Mouse (Mus musculus) embryonic facial prominence, embryonic 15.5 days (tissue): ENCODE results near the gene Socs3. TPM values are rescaled to one million over a fixed set of nuclear protein-coding genes. Genes with fewer than 3 reads are reported as not detected.

Experiments used
- ATAC-seq: fragments of 200-750 bp; cut with Nextera tagmentation; 2 replicates; pipeline ENCODE4 v1.8.0; 2017; ENCODE audit warnings: low read depth, moderate TSS enrichment; ENCODE audit not compliant: insufficient number of reproducible peaks, low FRiP score, low TSS enrichment
- H3K27ac ChIP-seq: fragments of 300-500 bp; sonication (generic); replicated peaks from 2 replicates; pipeline ENCODE4 v1.5.1; 2015; ENCODE audit warnings: mild to moderate bottlenecking, inconsistent platforms
- H3K27me3 ChIP-seq: fragments of 300-500 bp; sonication (generic); 2 replicates; pipeline ENCODE4 v1.6.1; 2015; ENCODE audit warnings: inconsistent platforms
- H3K36me3 ChIP-seq: fragments of 300-500 bp; sonication (generic); 2 replicates; pipeline ENCODE4 v1.6.1; 2015; ENCODE audit warnings: mild to moderate bottlenecking, inconsistent platforms
- H3K4me1 ChIP-seq: fragments of 300-500 bp; sonication (generic); 2 replicates; pipeline ENCODE4 v1.6.1; 2015; ENCODE audit warnings: inconsistent platforms
- H3K4me2 ChIP-seq: fragments of 300-500 bp; sonication (generic); replicated peaks from 2 replicates; pipeline ENCODE4 v1.6.1; 2015; ENCODE audit warnings: mild to moderate bottlenecking, inconsistent platforms
- H3K4me3 ChIP-seq: fragments of 300-500 bp; sonication (generic); replicated peaks from 2 replicates; pipeline ENCODE4 v1.5.1; 2015; ENCODE audit warnings: mild to moderate bottlenecking, inconsistent platforms
- H3K9ac ChIP-seq: fragments of 300-500 bp; sonication (generic); 2 replicates; pipeline ENCODE4 v1.6.1; 2015; ENCODE audit warnings: inconsistent platforms
- H3K9me3 ChIP-seq: fragments of 300-500 bp; sonication (generic); replicated peaks from 2 replicates; pipeline ENCODE4 v1.6.1; 2016; ENCODE audit warnings: inconsistent platforms
- WGBS: fragments of 180-500 bp; shearing (Covaris S2); methylation state at CpG from one replicate; pipeline ENCODE4 v1.1.7; 2015; 5-methylcytosine and 5-hydroxymethylcytosine counted together
- polyA plus RNA-seq: library from polyadenylated mRNA; unstranded; fragments of >200 nt; fragmentation: Nextera tagmentation; extraction: Ambion mirVana; gene quantifications from 2 replicates; pipeline ENCODE4 v1.2.1, GENCODE M21; 2015

Gene Socs3
- polyA plus RNA-seq, 1 experiment from 2014 or later = 21.2 TPM

DNA sequence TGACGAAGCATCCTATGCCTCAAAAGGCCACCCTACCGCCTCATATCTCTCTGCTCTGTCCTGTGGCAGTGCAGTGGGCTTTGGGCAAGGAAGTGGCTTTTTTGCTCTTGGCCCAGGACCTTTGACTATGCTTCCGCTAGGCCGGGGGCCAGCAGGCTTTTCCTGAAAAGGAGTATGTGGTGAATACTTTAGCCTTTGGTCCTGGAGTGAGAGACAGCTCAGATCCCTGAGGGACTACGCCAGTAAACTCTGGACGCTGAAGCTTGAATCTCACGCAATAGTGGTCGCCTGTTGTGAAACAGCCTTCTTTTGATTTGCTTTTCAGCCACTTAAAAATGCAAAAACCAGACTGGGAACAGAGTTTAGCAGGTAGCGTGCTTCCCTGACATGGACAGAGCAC, 34.2 kb downstream of the Socs3 start:
- Histone ChIP-seq H3K4me1 (peaks cover 83% of the 10 kb centered on the region), H3K4me3 (no peak overlapping the region), H3K4me2 (0 out of 2 replicates have a peak overlapping the region, but pooled peaks have one; percentile 10), H3K9me3 (no peaks in the 10 kb centered on the region), H3K27me3 (no peaks in the 10 kb centered on the region), H3K9ac (no peak overlapping the region), H3K27ac (peak overlapping the region; percentile 67), H3K36me3 (no peaks in the 10 kb centered on the region)
- WGBS = 47% methylated on average over 9 of the region's 9 CpGs
- no peak for ATAC-seq

DNA sequence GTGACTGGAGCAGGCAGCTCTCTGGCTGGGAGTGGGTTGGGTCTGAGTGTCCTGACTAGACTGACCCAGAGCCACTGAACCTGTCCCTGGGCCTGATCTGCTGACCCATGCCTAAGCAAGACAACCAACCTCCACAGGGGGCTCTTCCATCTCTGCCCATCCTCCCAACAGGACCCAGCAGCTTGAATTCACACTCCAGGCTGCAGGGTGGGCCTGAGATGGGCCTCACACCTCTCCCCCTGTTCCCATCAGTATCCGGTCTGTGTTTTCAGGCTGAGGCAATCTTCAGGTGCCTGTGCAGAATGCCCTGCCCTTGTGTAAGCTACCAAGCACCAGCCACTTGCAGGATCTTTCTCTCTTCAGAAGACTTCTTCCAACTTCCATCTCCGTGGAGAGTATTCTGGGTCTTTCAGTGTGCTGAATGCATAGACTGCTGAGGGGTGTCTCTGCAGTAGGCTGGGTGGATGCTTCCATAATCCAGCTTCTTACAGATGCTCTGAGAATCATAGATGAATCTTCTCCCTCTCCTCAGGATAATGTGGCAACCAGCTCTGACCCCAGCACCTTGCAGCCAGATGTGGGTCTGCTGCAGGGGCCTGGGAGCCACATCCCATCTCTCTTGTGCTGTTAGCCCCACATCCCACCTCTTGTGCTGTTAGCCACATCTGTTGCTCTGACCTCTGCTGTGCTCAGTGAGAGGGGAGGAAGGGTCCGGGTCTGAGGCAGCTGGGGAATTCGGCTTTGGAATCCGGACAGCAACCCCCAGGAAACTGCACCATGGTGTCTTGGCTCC, 35.1 kb downstream of the Socs3 start:
- no peaks in the 10 kb centered on the region for H3K27me3 ChIP-seq
- ATAC-seq = no peak
- H3K36me3 ChIP-seq = no peaks in the 10 kb centered on the region
- WGBS = 34% methylated on average over 5 of the region's 5 CpGs
- 0 out of 2 replicates have a peak overlapping the region, but pooled peaks have one; percentile 10 for H3K4me2 ChIP-seq
- no peaks in the 10 kb centered on the region for H3K9me3 ChIP-seq
- no peak overlapping the region for H3K9ac ChIP-seq
- H3K27ac ChIP-seq = peak overlapping the region; percentile 67
- no peak overlapping the region for H3K4me3 ChIP-seq
- peaks cover 76% of the 10 kb centered on the region for H3K4me1 ChIP-seq

DNA sequence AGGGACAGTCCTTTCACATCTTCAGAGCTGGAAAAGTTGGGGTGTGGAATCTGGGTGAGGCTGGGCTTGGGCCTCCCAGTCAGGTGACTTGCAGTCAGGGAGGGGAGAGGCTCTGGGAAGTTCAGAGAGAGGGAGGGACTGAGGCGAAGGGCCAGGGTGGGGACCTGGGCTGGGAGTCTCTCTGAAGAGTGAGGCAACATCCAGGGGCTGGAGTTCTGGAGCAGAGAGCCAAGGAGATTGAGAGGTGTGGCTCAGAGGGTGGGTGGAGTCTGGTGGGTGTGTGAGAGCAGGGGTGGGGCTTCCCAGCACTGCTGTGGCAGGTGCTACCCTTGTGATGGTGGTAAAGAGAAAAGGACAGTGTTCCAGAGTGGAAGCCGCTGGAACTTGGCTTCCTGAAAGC, 35.7 kb downstream of the Socs3 start:
- Histone ChIP-seq H3K4me2 (no peak overlapping the region), H3K27me3 (no peaks in the 10 kb centered on the region), H3K36me3 (no peaks in the 10 kb centered on the region), H3K4me1 (peaks cover 71% of the 10 kb centered on the region), H3K9me3 (no peaks in the 10 kb centered on the region), H3K9ac (no peak overlapping the region), H3K27ac (peak overlapping the region; percentile 67), H3K4me3 (no peak overlapping the region)
- peak; percentile 63 for ATAC-seq
- 36% methylated on average over 2 of the region's 2 CpGs for WGBS

DNA sequence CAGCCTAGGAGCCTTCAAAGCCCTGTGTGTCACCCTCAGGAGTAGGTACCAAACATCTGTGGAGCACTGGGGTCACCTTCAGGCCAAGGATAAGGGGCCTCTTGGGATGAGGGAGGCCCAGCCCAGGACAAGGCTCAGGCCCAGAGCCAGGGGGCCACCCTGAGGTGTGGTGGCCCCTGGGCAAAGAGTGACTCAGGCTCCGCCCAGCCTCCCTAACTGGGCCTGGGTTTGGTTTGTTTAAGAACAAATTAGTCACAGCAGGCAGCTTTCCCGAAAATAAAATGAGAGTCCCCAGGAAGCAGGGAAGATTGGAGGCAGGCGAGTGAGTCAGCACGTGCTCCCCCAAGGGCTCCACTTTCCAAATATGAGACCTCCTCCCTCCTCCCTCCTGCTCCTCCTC, 37.7 kb downstream of the Socs3 start:
- ATAC-seq = peak; percentile 66
- Histone ChIP-seq H3K27ac (peak overlapping the region; percentile 87), H3K4me1 (peaks cover 64% of the 10 kb centered on the region), H3K9me3 (no peaks in the 10 kb centered on the region), H3K4me2 (no peak overlapping the region), H3K4me3 (no peak overlapping the region), H3K9ac (no peak overlapping the region), H3K27me3 (no peaks in the 10 kb centered on the region), H3K36me3 (no peaks in the 10 kb centered on the region)
- 27% methylated on average over 4 of the region's 4 CpGs for WGBS

DNA sequence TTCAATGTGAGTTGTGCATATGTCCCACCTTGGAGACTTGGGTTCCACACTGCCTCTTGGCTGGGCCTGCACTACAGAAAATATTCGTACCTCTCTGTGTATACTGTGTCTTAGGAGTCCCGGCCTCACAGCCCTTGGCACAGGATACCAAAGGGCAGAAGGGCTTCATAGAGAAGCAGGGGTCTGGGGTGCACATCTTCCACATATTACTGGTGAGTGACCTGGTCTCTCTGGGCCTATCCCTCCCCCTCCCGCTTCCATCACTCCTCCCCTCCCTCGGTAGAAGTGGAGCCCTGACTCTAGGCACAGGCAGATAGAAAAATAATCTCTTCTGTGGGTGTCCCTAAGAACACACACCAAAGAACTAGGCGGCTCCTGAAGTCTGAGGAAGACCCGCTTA, 38.3 kb downstream of the Socs3 start:
- no peaks in the 10 kb centered on the region for H3K36me3 ChIP-seq
- WGBS = 59% methylated on average over 6 of the region's 6 CpGs

DNA sequence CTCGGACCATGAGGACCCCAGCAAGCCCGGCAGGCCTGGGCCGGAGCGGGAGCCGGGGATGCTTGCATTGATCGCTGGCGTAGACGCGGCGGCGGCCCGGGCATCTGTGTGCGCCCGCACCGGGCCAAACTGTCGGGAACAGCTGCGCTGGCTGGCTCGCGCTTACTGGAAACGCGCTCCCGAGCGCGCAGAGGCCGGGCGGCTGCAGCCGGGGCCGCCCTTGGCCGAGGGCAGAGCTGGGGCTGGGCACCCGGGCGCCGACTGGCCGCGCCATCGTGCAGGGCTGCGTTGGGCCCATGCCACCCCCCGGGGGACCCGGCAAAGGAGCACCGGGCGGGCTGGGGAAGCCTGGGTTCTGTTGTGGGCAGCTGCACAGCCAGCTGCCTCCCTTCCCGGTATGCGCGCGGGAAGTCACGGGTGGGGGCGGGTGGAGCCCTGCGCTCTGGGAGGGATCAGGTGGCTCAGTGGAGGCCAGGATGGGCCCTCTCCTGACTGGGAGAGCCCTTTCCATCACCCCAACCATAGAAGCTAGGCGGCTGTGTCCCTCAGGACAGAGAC, 39.0 kb downstream of the Socs3 start:
- H3K9ac ChIP-seq = peak overlapping the region; percentile 42; the same call in 1 of the 2 replicates
- peaks cover 53% of the 10 kb centered on the region for H3K4me1 ChIP-seq
- no peaks in the 10 kb centered on the region for H3K9me3 ChIP-seq
- H3K27ac ChIP-seq = peak overlapping the region; percentile 58; the same call in 1 of the 2 replicates
- H3K36me3 ChIP-seq = no peaks in the 10 kb centered on the region
- WGBS = 2% methylated on average over 47 of the region's 48 CpGs
- ATAC-seq = peak; percentile 26; the same call in 1 of the 2 replicates
- no peaks in the 10 kb centered on the region for H3K27me3 ChIP-seq
- H3K4me2 ChIP-seq = peak overlapping the region; percentile 92
- peak overlapping the region; percentile 43 for H3K4me3 ChIP-seq

More for the DNA sequence above, 38.3 kb downstream of the Socs3 start:
- ATAC-seq = no peak
- H3K9me3 ChIP-seq = no peaks in the 10 kb centered on the region
- H3K4me1 ChIP-seq = peaks cover 60% of the 10 kb centered on the region
- no peak overlapping the region for H3K4me2 ChIP-seq
- no peak overlapping the region for H3K9ac ChIP-seq
- H3K4me3 ChIP-seq = no peak overlapping the region
- peak overlapping the region; percentile 87 for H3K27ac ChIP-seq
- no peaks in the 10 kb centered on the region for H3K27me3 ChIP-seq

DNA sequence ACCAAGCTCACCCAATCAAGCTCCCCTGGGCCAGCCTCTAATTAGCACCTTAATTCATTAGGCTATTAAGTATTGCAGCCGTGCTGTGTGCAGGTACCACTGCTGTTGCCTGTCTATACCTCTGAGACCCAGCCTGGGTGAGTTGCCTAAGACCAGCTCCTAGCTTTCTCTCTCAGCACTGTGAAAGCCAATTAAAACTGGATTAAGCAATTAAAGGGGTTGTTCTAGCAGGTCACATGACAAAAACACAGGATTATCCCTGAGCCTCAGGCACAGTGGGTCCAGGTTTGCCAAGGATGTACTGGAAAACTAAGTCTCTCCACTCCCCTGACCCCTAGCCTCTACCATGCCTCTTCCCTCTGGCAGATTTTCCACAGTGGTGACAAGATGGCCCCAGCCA, 44.3 kb downstream of the Socs3 start:
- no peaks in the 10 kb centered on the region for H3K27me3 ChIP-seq
- ATAC-seq = no peak
- H3K9ac ChIP-seq = no peak overlapping the region
- no peaks in the 10 kb centered on the region for H3K36me3 ChIP-seq
- H3K4me1 ChIP-seq = peaks cover 11% of the 10 kb centered on the region
- H3K4me3 ChIP-seq = no peak overlapping the region
- H3K4me2 ChIP-seq = no peak overlapping the region
- H3K9me3 ChIP-seq = no peaks in the 10 kb centered on the region
- 69% methylated on average over 1 of the region's 1 CpGs for WGBS
- H3K27ac ChIP-seq = no peak overlapping the region

DNA sequence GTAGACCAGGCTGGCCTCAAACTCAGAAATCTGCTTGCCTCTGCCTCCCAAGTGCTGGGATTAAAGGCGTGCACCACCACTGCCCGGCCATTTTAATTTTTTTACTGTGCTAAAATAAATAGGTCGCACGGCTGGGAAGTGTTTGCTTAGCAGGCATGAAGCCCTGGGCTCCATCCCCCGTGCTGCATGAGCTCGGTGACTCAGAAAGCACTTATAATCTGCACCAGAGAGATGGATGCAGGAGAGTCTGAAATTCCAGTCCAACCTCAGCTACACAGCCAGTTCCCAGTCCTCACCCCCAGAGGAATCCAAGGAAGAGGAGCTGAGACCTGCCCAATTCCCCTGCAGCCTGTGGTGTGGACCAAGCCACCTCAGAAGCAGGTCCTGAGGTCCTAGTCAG, 45.4 kb downstream of the Socs3 start:
- H3K27ac ChIP-seq = no peak overlapping the region
- H3K4me3 ChIP-seq = no peak overlapping the region
- no peak overlapping the region for H3K9ac ChIP-seq
- no peaks in the 10 kb centered on the region for H3K9me3 ChIP-seq
- no peaks in the 10 kb centered on the region for H3K27me3 ChIP-seq
- H3K36me3 ChIP-seq = no peaks in the 10 kb centered on the region
- peaks cover 12% of the 10 kb centered on the region; the same call in 1 of the 2 replicates for H3K4me1 ChIP-seq
- 66% methylated on average over 6 of the region's 6 CpGs for WGBS
- ATAC-seq = no peak
- no peak overlapping the region for H3K4me2 ChIP-seq

DNA sequence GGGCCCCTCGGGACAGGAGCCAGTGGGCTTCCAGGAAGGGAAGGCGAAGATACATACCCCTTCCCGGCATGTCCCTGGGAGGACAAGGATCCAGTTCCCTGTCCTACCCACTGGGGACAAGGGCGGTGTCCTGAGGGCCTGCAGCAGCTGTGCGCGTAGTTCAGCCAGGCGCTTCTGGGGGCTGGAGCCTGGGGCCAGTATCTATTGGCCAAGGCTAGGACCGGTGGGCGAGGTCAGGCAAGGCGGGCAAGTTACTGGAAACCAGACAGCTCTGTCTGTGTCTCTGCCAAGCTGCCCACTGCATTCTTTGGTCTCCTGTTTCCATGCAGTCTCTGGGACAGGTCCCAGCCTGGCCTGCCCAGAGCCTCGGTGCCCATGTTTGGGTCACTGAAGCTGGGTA, 46.6 kb downstream of the Socs3 start:
- Histone ChIP-seq H3K27ac (no peak overlapping the region), H3K9me3 (no peaks in the 10 kb centered on the region), H3K4me1 (peaks cover 18% of the 10 kb centered on the region), H3K27me3 (no peaks in the 10 kb centered on the region), H3K36me3 (no peaks in the 10 kb centered on the region), H3K4me3 (no peak overlapping the region), H3K9ac (no peak overlapping the region), H3K4me2 (no peak overlapping the region)
- WGBS = 72% methylated on average over 11 of the region's 11 CpGs
- no peak; the same call in 1 of the 2 replicates for ATAC-seq

DNA sequence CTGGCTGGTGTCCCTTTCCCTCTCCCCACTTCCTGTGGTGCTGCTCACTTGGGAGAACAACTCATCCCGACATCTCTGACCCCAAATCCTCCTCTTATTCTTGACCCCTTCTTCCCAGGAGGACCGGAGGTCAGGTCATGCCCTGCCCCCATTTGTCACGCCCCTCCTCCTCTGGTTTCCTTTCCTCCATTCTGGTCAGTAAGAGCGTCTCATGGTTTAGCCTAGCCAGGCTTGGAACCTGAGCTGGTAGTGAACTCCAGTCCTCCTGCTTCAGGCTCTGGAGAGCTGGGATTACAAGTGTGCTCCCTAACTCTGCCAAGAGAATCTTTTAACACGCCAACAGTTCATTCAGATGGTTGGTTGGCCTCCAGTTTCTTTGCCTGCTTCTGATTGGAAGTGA, 50.6 kb downstream of the Socs3 start:
- no peak for ATAC-seq
- Histone ChIP-seq H3K4me2 (no peak overlapping the region), H3K4me3 (no peak overlapping the region), H3K9ac (no peak overlapping the region), H3K9me3 (no peaks in the 10 kb centered on the region), H3K27me3 (no peaks in the 10 kb centered on the region), H3K4me1 (peaks cover 18% of the 10 kb centered on the region), H3K27ac (no peak overlapping the region), H3K36me3 (no peaks in the 10 kb centered on the region)
- WGBS = 14% methylated on average over 5 of the region's 5 CpGs

DNA sequence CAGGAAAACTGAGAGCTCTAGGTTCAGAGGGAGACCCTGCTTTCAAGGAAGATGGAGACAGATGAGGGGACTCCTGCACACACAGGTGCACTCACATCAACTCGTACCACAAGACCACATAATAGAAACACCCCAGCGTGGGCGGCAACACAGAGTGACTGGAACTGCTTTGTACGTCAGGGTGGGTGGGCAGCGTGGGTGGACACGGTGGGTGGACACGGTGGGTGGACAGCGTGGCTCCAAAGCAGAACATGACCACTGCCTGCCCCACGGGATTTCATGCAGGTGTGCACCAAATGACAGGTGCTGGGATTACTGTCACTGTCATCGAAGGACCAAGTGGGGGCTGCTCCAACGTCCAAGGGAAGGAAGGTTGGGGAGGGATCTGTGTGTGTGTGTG, 51.3 kb downstream of the Socs3 start:
- no peak for ATAC-seq
- no peak overlapping the region for H3K27ac ChIP-seq
- peaks cover 16% of the 10 kb centered on the region for H3K4me1 ChIP-seq
- H3K4me2 ChIP-seq = no peak overlapping the region
- H3K27me3 ChIP-seq = no peaks in the 10 kb centered on the region
- H3K4me3 ChIP-seq = no peak overlapping the region
- no peak overlapping the region for H3K9ac ChIP-seq
- WGBS = 71% methylated on average over 11 of the region's 11 CpGs
- no peaks in the 10 kb centered on the region for H3K9me3 ChIP-seq
- H3K36me3 ChIP-seq = no peaks in the 10 kb centered on the region
